Mouse (Mus musculus): ENCODE measurements at regions not wholly inside any gene's neighbourhood (a gene's known extent, or its start where the extent isn't known, plus 50 kb on each side); places are given as distances from the start of the nearest gene placed in this dataset.
A peak's percentile ranks its signal among the peaks of the same experiment; 100 is the strongest.

- H3K4me3 ChIP-seq = no peak overlapping the region
- no peak for ATAC-seq (ENCODE audit: low FRiP score, low read depth)
- no peak overlapping the region for H3K9ac ChIP-seq
- 62% methylated on average over 7 of the region's 7 CpGs for WGBS
- H3K27ac ChIP-seq = no peak overlapping the region
- no peaks in the 10 kb centered on the region for H3K36me3 ChIP-seq
- peaks cover 31% of the 10 kb centered on the region for H3K4me1 ChIP-seq
- H3K4me2 ChIP-seq (replicated peaks) = no peak overlapping the region
- 0 out of 2 replicates have a peak, but pooled peaks cover 3% of the 10 kb centered on the region for H3K9me3 ChIP-seq
- H3K27me3 ChIP-seq (replicated peaks) = no peaks in the 10 kb centered on the region
Observed at GRCm38 (mm10) chr1:35942222-35942621, 126.0 kb upstream of the Hs6st1 start.

GRCm38 (mm10) chr1:35943800-35944199 is 124.4 kb upstream of the Hs6st1 start:
- peaks cover 31% of the 10 kb centered on the region for H3K4me1 ChIP-seq
- H3K27me3 ChIP-seq (replicated peaks) = no peaks in the 10 kb centered on the region
- no peak overlapping the region for H3K4me2 ChIP-seq (replicated peaks)
- no peak overlapping the region for H3K9ac ChIP-seq
- WGBS = 17% methylated on average over 7 of the region's 7 CpGs
- no peak overlapping the region for H3K27ac ChIP-seq
- H3K36me3 ChIP-seq = no peaks in the 10 kb centered on the region
- H3K9me3 ChIP-seq = 0 out of 2 replicates have a peak, but pooled peaks cover 4% of the 10 kb centered on the region
- H3K4me3 ChIP-seq = no peak overlapping the region
- ATAC-seq (ENCODE audit: low FRiP score, low read depth) = peak; percentile 58

- Histone ChIP-seq H3K4me2 (replicated peaks) (no peak overlapping the region), H3K9ac (no peak overlapping the region), H3K27me3 (replicated peaks) (no peaks in the 10 kb centered on the region), H3K9me3 (0 out of 2 replicates have a peak, but pooled peaks cover 4% of the 10 kb centered on the region), H3K27ac (no peak overlapping the region), H3K36me3 (no peaks in the 10 kb centered on the region), H3K4me1 (peaks cover 31% of the 10 kb centered on the region), H3K4me3 (no peak overlapping the region)
- 18% methylated on average over 5 of the region's 5 CpGs for whole genome bisulfite sequencing
- peak; percentile 26; the same call in 1 of the 2 replicates for ATAC-seq (ENCODE audit: low FRiP score, low read depth)
Observed at GRCm38 (mm10) chr1:35944376-35944775, 123.8 kb upstream of the Hs6st1 start.

GRCm38 (mm10) chr1:35944849-35945248 is 123.4 kb upstream of the Hs6st1 start:
- no peaks in the 10 kb centered on the region for H3K27me3 ChIP-seq (replicated peaks)
- no peak overlapping the region for H3K27ac ChIP-seq
- 80% methylated on average over 8 of the region's 8 CpGs for WGBS
- no peaks in the 10 kb centered on the region for H3K36me3 ChIP-seq
- H3K9me3 ChIP-seq = 0 out of 2 replicates have a peak, but pooled peaks cover 4% of the 10 kb centered on the region
- no peak for ATAC-seq (ENCODE audit: low FRiP score, low read depth)
- peaks cover 31% of the 10 kb centered on the region for H3K4me1 ChIP-seq
- no peak overlapping the region for H3K9ac ChIP-seq
- H3K4me3 ChIP-seq = no peak overlapping the region
- no peak overlapping the region for H3K4me2 ChIP-seq (replicated peaks)

GRCm38 (mm10) chr1:35945596-35945995 is 122.6 kb upstream of the Hs6st1 start:
- no peak overlapping the region for H3K4me3 ChIP-seq
- H3K36me3 ChIP-seq = no peaks in the 10 kb centered on the region
- ATAC-seq (ENCODE audit: low FRiP score, low read depth) = no peak
- no peak overlapping the region for H3K9ac ChIP-seq
- 0 out of 2 replicates have a peak, but pooled peaks cover 4% of the 10 kb centered on the region for H3K9me3 ChIP-seq
- peaks cover 31% of the 10 kb centered on the region for H3K4me1 ChIP-seq
- WGBS = 86% methylated on average over 4 of the region's 4 CpGs
- H3K27ac ChIP-seq = no peak overlapping the region
- H3K27me3 ChIP-seq (replicated peaks) = no peaks in the 10 kb centered on the region
- no peak overlapping the region for H3K4me2 ChIP-seq (replicated peaks)

- H3K9ac ChIP-seq = no peak overlapping the region
- H3K27ac ChIP-seq = no peak overlapping the region
- H3K27me3 ChIP-seq (replicated peaks) = no peaks in the 10 kb centered on the region
- peaks cover 17% of the 10 kb centered on the region for H3K4me1 ChIP-seq
- 0 out of 2 replicates have a peak, but pooled peaks cover 4% of the 10 kb centered on the region for H3K9me3 ChIP-seq
- 80% methylated on average over 5 of the region's 5 CpGs for WGBS
- H3K36me3 ChIP-seq = no peaks in the 10 kb centered on the region
- H3K4me3 ChIP-seq = no peak overlapping the region
- no peak for ATAC-seq (ENCODE audit: low FRiP score, low read depth)
- H3K4me2 ChIP-seq (replicated peaks) = no peak overlapping the region
Observed at GRCm38 (mm10) chr1:35948104-35948503, 120.1 kb upstream of the Hs6st1 start.

- Histone ChIP-seq H3K4me1 (no peaks in the 10 kb centered on the region), H3K9ac (no peak overlapping the region), H3K27ac (no peak overlapping the region), H3K27me3 (replicated peaks) (no peaks in the 10 kb centered on the region), H3K9me3 (0 out of 2 replicates have a peak, but pooled peaks cover 4% of the 10 kb centered on the region), H3K4me3 (no peak overlapping the region), H3K36me3 (no peaks in the 10 kb centered on the region), H3K4me2 (replicated peaks) (no peak overlapping the region)
- WGBS = 63% methylated on average over 4 of the region's 4 CpGs
- ATAC-seq (ENCODE audit: low FRiP score, low read depth) = no peak
Observed at GRCm38 (mm10) chr1:35951082-35951481, 117.1 kb upstream of the Hs6st1 start.

- Histone ChIP-seq H3K36me3 (no peaks in the 10 kb centered on the region), H3K9ac (no peak overlapping the region), H3K27me3 (replicated peaks) (no peaks in the 10 kb centered on the region; the same call in 1 of the 2 replicates), H3K27ac (no peak overlapping the region), H3K4me2 (replicated peaks) (no peak overlapping the region), H3K9me3 (no peaks in the 10 kb centered on the region), H3K4me3 (no peak overlapping the region), H3K4me1 (peaks cover 5% of the 10 kb centered on the region)
- no peak for ATAC-seq (ENCODE audit: low FRiP score, low read depth)
- WGBS = 82% methylated on average over 4 of the region's 4 CpGs
Observed at GRCm38 (mm10) chr1:35953721-35954120, 114.5 kb upstream of the Hs6st1 start.

GRCm38 (mm10) chr1:35957425-35958372 is 110.5 kb upstream of the Hs6st1 start:
- H3K27me3 ChIP-seq (replicated peaks) = no peaks in the 10 kb centered on the region; the same call in 1 of the 2 replicates
- 62% methylated on average over 8 of the region's 8 CpGs for WGBS
- no peak overlapping the region for H3K9ac ChIP-seq
- H3K9me3 ChIP-seq = no peaks in the 10 kb centered on the region
- no peak overlapping the region for H3K4me2 ChIP-seq (replicated peaks)
- H3K27ac ChIP-seq = no peak overlapping the region
- ATAC-seq (ENCODE audit: low FRiP score, low read depth) = no peak
- H3K4me3 ChIP-seq = no peak overlapping the region
- H3K36me3 ChIP-seq = no peaks in the 10 kb centered on the region
- H3K4me1 ChIP-seq = peaks cover 5% of the 10 kb centered on the region

- 90% methylated on average over 4 of the region's 4 CpGs for WGBS
- ATAC-seq (ENCODE audit: low FRiP score, low read depth) = no peak
Observed at GRCm38 (mm10) chr1:35959729-35960128, 108.5 kb upstream of the Hs6st1 start.

GRCm38 (mm10) chr1:35960844-35961243 is 107.4 kb upstream of the Hs6st1 start:
- 75% methylated on average over 2 of the region's 2 CpGs for WGBS
- no peak overlapping the region for H3K9ac ChIP-seq
- ATAC-seq (ENCODE audit: low FRiP score, low read depth) = no peak
- peaks cover 5% of the 10 kb centered on the region for H3K4me1 ChIP-seq
- 0 out of 2 replicates have a peak, but pooled peaks cover 5% of the 10 kb centered on the region for H3K9me3 ChIP-seq
- H3K27ac ChIP-seq = no peak overlapping the region
- H3K36me3 ChIP-seq = no peaks in the 10 kb centered on the region
- H3K4me3 ChIP-seq = no peak overlapping the region
- no peak overlapping the region for H3K4me2 ChIP-seq (replicated peaks)
- no peaks in the 10 kb centered on the region; the same call in 1 of the 2 replicates for H3K27me3 ChIP-seq (replicated peaks)

More at GRCm38 (mm10) chr1:35959729-35960128, 108.5 kb upstream of the Hs6st1 start:
- no peak overlapping the region for H3K9ac ChIP-seq
- peaks cover 5% of the 10 kb centered on the region for H3K4me1 ChIP-seq
- no peak overlapping the region for H3K4me3 ChIP-seq
- H3K9me3 ChIP-seq = 0 out of 2 replicates have a peak, but pooled peaks cover under 1% of the 10 kb centered on the region
- H3K27ac ChIP-seq = no peak overlapping the region
- H3K36me3 ChIP-seq = no peaks in the 10 kb centered on the region
- H3K27me3 ChIP-seq (replicated peaks) = no peaks in the 10 kb centered on the region; the same call in 1 of the 2 replicates
- H3K4me2 ChIP-seq (replicated peaks) = no peak overlapping the region

GRCm38 (mm10) chr1:35961923-35962322 is 106.3 kb upstream of the Hs6st1 start:
- Histone ChIP-seq H3K27me3 (replicated peaks) (no peaks in the 10 kb centered on the region; the same call in 1 of the 2 replicates), H3K27ac (no peak overlapping the region), H3K4me2 (replicated peaks) (no peak overlapping the region), H3K4me3 (no peak overlapping the region), H3K9ac (no peak overlapping the region), H3K36me3 (no peaks in the 10 kb centered on the region), H3K4me1 (peaks cover 5% of the 10 kb centered on the region), H3K9me3 (0 out of 2 replicates have a peak, but pooled peaks cover 5% of the 10 kb centered on the region)
- ATAC-seq (ENCODE audit: low FRiP score, low read depth) = no peak
- WGBS = 85% methylated on average over 6 of the region's 6 CpGs

Data from neural tube, embryonic 12.5 days (tissue).